In genomic region chr5:135250186-135251078, GRCm38 (mm10) we compare ENCODE assay signal across 8 mouse cellular contexts. TPM values are rescaled to one million over a fixed set of nuclear protein-coding genes. Genes with fewer than 3 reads are reported as not detected.
DNase-seq lines count a peak whose midpoint lies in the region; ATAC-seq and TF ChIP-seq lines count a peak whose summit lies in the region.

No protein-coding gene starts in this region.

- H3K9ac ChIP-seq in hindbrain, embryonic 12.5 days, result peak overlapping the region; percentile 72

- H3K36me3 ChIP-seq in E14TG2a.4 (ENCODE audit: insufficient read depth, low read length), result peaks cover 27% of the 10 kb centered on the region
- peaks cover 19% of the 10 kb centered on the region for H3K36me3 ChIP-seq in hindbrain, embryonic 12.5 days

- peak; percentile 16 for ATAC-seq in common myeloid progenitor, adult 5-6 weeks (replicated peaks; ENCODE audit: low read depth, poor library complexity, severe bottlenecking)
- peak; percentile 21 for ATAC-seq in hindbrain, embryonic 12.5 days (ENCODE audit: low FRiP score)

- H3K9me3 ChIP-seq in E14TG2a.4 (ENCODE audit: low read length), result no peaks in the 10 kb centered on the region
- no peaks in the 10 kb centered on the region for H3K9me3 ChIP-seq in hindbrain, embryonic 12.5 days (replicated peaks)

- peak; percentile 90 for DNase-seq in heart, adult 11 months
- no peak for DNase-seq in heart, adult 8-10 months (ENCODE audit: low spot score)
- peak; percentile 13 for DNase-seq in lung, postnatal 10 days
- peak; percentile 49 for DNase-seq in testis, postnatal 14 days (ENCODE audit: low spot score)
- no peak for DNase-seq in layer of hippocampus, postnatal 14 days (ENCODE audit: low spot score in 2 of 2)

- peak overlapping the region; percentile 83 for H3K4me3 ChIP-seq in E14TG2a.4 (replicated peaks; ENCODE audit: low read length)
- peak overlapping the region; percentile 68 for H3K4me3 ChIP-seq in hindbrain, embryonic 12.5 days

- TF ChIP-seq CTCF in E14TG2a.4 (conservative IDR thresholded peaks at IDR 0.05; ENCODE audit: low read length), result no peak

- H3K27ac ChIP-seq in hindbrain, embryonic 12.5 days, result peak overlapping the region; percentile 55

- peaks cover 22% of the 10 kb centered on the region for H3K27me3 ChIP-seq in E14TG2a.4 (ENCODE audit: insufficient read depth, low read length)
- H3K27me3 ChIP-seq in hindbrain, embryonic 12.5 days, result peaks cover 20% of the 10 kb centered on the region

- H3K4me1 ChIP-seq in E14TG2a.4 (replicated peaks; ENCODE audit: low read depth, low read length), result peaks cover 72% of the 10 kb centered on the region
- peaks cover 54% of the 10 kb centered on the region for H3K4me1 ChIP-seq in hindbrain, embryonic 12.5 days

- H3K4me2 ChIP-seq in hindbrain, embryonic 12.5 days (replicated peaks), result peak overlapping the region; percentile 94

- WGBS in hindbrain, embryonic 12.5 days, result 1% methylated on average over 90 of the region's 92 CpGs

RNA-seq across cellular contexts. Expression of gene Fzd9, which starts 0.6 kb away (rescaled TPM):
- total RNA-seq in heart, adult 8-10 months (2022), result 1 to 10 TPM; 1.3 to 1.9 (median 1.6) TPM
- total RNA-seq in common myeloid progenitor, adult 5-6 weeks (2017), result 0.14 and 0.29 TPM in 2 replicates
- 16.0 and 16.2 TPM in 2 replicates for polyA plus RNA-seq in hindbrain, embryonic 12.5 days (2016; fragmentation: Nextera tagmentation; extraction: Ambion mirVana)
- total RNA-seq in layer of hippocampus, postnatal 14 days (2021), result 10 to 100 TPM; 11.0 to 12.3 TPM

Comparison
In these comparisons a context has a peak if more than half of its experiments do, and no peak if none do; other contexts are left out.
1. DNase-seq: peak in heart, adult 11 months (single experiment), lung, postnatal 10 days (single experiment) and testis, postnatal 14 days (single experiment); none in heart, adult 8-10 months (single experiment) and layer of hippocampus, postnatal 14 days (0 of 2).